Mouse (Mus musculus): Measurements from ENCODE around the gene Isyna1.

GRCm38 (mm10) chr8:70596775-70597416 lies 2.7 kb downstream of the Isyna1 start:
- TF ChIP-seq POLR2A (IDR thresholded peaks at IDR 0.05; ENCODE audit: insufficient read depth, low read depth, low read length) (no peak), CTCF (IDR thresholded peaks at IDR 0.05) (peak; percentile 21; the same call in 1 of the 2 replicates), EP300 (IDR thresholded peaks at IDR 0.05; ENCODE audit: insufficient read depth, low read depth, low read length) (no peak)
